Mouse (Mus musculus): ENCODE data around the gene Pank1.
A peak's percentile ranks its signal among the peaks of the same experiment; 100 is the strongest.

Gene Pank1

GRCm38 (mm10) chr19:34879624-34880023 lies 369 bp upstream of the Pank1 start:
- DNase-seq (ENCODE audit: low read depth) = no peak

GRCm38 (mm10) chr19:34877898-34878602 lies 1.2 kb downstream of the Pank1 start:
- peak; percentile 89 for DNase-seq (ENCODE audit: low read depth)

- no peak for DNase-seq (ENCODE audit: low read depth)
These were observed 2.6 kb downstream of the Pank1 start for GRCm38 (mm10) chr19:34876676-34877075.

- DNase-seq (ENCODE audit: low read depth) = no peak
These were observed 9.9 kb downstream of the Pank1 start for GRCm38 (mm10) chr19:34869375-34869774.

GRCm38 (mm10) chr19:34868093-34868741 lies 11.0 kb downstream of the Pank1 start:
- DNase-seq (ENCODE audit: low read depth) = no peak

- no peak for DNase-seq (ENCODE audit: low read depth)
These were observed 15.5 kb downstream of the Pank1 start for GRCm38 (mm10) chr19:34863737-34864136.

- no peak for DNase-seq (ENCODE audit: low read depth)
These were observed 23.1 kb downstream of the Pank1 start for GRCm38 (mm10) chr19:34856021-34856651.

GRCm38 (mm10) chr19:34851161-34851560 lies 28.1 kb downstream of the Pank1 start:
- no peak for DNase-seq (ENCODE audit: low read depth)

GRCm38 (mm10) chr19:34849426-34849825 lies 29.8 kb downstream of the Pank1 start:
- no peak for DNase-seq (ENCODE audit: low read depth)

GRCm38 (mm10) chr19:34848164-34848563 lies 31.1 kb downstream of the Pank1 start:
- no peak for DNase-seq (ENCODE audit: low read depth)

- DNase-seq (ENCODE audit: low read depth) = no peak
These were observed 32.2 kb downstream of the Pank1 start for GRCm38 (mm10) chr19:34847103-34847502.

GRCm38 (mm10) chr19:34846508-34847038 lies 32.7 kb downstream of the Pank1 start:
- no peak for DNase-seq (ENCODE audit: low read depth)

GRCm38 (mm10) chr19:34846005-34846404 lies 33.2 kb downstream of the Pank1 start:
- DNase-seq (ENCODE audit: low read depth) = no peak

GRCm38 (mm10) chr19:34845331-34845730 lies 33.9 kb downstream of the Pank1 start:
- no peak for DNase-seq (ENCODE audit: low read depth)

- DNase-seq (ENCODE audit: low read depth) = no peak
These were observed 34.5 kb downstream of the Pank1 start for GRCm38 (mm10) chr19:34844760-34845159.

- no peak for DNase-seq (ENCODE audit: low read depth)
These were observed 35.2 kb downstream of the Pank1 start for GRCm38 (mm10) chr19:34844047-34844446.

- no peak for DNase-seq (ENCODE audit: low read depth)
These were observed 37.3 kb downstream of the Pank1 start for GRCm38 (mm10) chr19:34841719-34842506.

GRCm38 (mm10) chr19:34838624-34839023 lies 40.6 kb downstream of the Pank1 start:
- no peak for DNase-seq (ENCODE audit: low read depth)

GRCm38 (mm10) chr19:34831702-34832101 lies 47.6 kb downstream of the Pank1 start:
- no peak for DNase-seq (ENCODE audit: low read depth)

GRCm38 (mm10) chr19:34827916-34828635 lies 51.2 kb downstream of the Pank1 start:
- no peak for DNase-seq (ENCODE audit: low read depth)

GRCm38 (mm10) chr19:34827444-34827843 lies 51.8 kb downstream of the Pank1 start:
- peak; percentile 6 for DNase-seq (ENCODE audit: low read depth)

All from fibroblast of lung, adult 2 months (primary cell).